Mouse (Mus musculus) kidney, adult 9 months (tissue): ENCODE measurements around the gene Mcrip2.

ENCODE experiments used
- DNase-seq: peaks from one replicate; pipeline ENCODE4 v3.0.0; 2022

Mcrip2 gene

GRCm38 (mm10) chr17:25880196-25880910 lies 11.8 kb upstream of the Mcrip2 start, which contains the start of gene Wfikkn1:
TSS of gene Wfikkn1 (minus strand) at chr17:25880858.
- peak; percentile 31 for DNase-seq

- DNase-seq, result peak; percentile 24
These were observed 11.2 kb upstream of the Mcrip2 start for GRCm38 (mm10) chr17:25879750-25880149.

GRCm38 (mm10) chr17:25879261-25879660 lies 10.7 kb upstream of the Mcrip2 start:
- DNase-seq, result peak; percentile 91

GRCm38 (mm10) chr17:25878611-25879180 lies 10.1 kb upstream of the Mcrip2 start:
- peak; percentile 20 for DNase-seq

GRCm38 (mm10) chr17:25877741-25878610 lies 9.4 kb upstream of the Mcrip2 start:
- DNase-seq, result peak; percentile 28

GRCm38 (mm10) chr17:25877025-25877424 lies 8.5 kb upstream of the Mcrip2 start:
- peak; percentile 17 for DNase-seq

- peak; percentile 90 for DNase-seq
These were observed 7.9 kb upstream of the Mcrip2 start for GRCm38 (mm10) chr17:25876347-25876915.

- DNase-seq, result peak; percentile 92
These were observed 6.9 kb upstream of the Mcrip2 start for GRCm38 (mm10) chr17:25875171-25876136.

GRCm38 (mm10) chr17:25874721-25875170 lies 6.2 kb upstream of the Mcrip2 start, which contains the start of gene Mettl26:
TSS of gene Mettl26 (plus strand) at chr17:25875074.
- peak; percentile 94 for DNase-seq

GRCm38 (mm10) chr17:25874148-25874720 lies 5.7 kb upstream of the Mcrip2 start:
- DNase-seq, result peak; percentile 81

GRCm38 (mm10) chr17:25873405-25874147 lies 5.0 kb upstream of the Mcrip2 start:
- no peak for DNase-seq

GRCm38 (mm10) chr17:25872676-25873075 lies 4.1 kb upstream of the Mcrip2 start:
- DNase-seq, result peak; percentile 86

- peak; percentile 69 for DNase-seq
These were observed 3.0 kb upstream of the Mcrip2 start for GRCm38 (mm10) chr17:25871566-25871965.

GRCm38 (mm10) chr17:25869954-25870353 lies 1.4 kb upstream of the Mcrip2 start:
- no peak for DNase-seq

- peak; percentile 21 for DNase-seq
These were observed 934 bp upstream of the Mcrip2 start for GRCm38 (mm10) chr17:25869498-25869897.

GRCm38 (mm10) chr17:25867836-25868600 lies 546 bp downstream of the Mcrip2 start:
- peak; percentile 85 for DNase-seq

GRCm38 (mm10) chr17:25867509-25867835 lies 1.1 kb downstream of the Mcrip2 start:
- no peak for DNase-seq

GRCm38 (mm10) chr17:25866172-25866571 lies 2.4 kb downstream of the Mcrip2 start:
- DNase-seq, result peak; percentile 85

- peak; percentile 31 for DNase-seq
These were observed 3.3 kb downstream of the Mcrip2 start for GRCm38 (mm10) chr17:25865288-25865687.

GRCm38 (mm10) chr17:25864311-25864710 lies 4.3 kb downstream of the Mcrip2 start:
- peak; percentile 58 for DNase-seq
